Mouse (Mus musculus): ENCODE measurements around the gene Adh1. TPM values are rescaled to one million over a fixed set of nuclear protein-coding genes. Genes with fewer than 3 reads are reported as not detected.

Adh1 gene
- total and polyA plus RNA-seq, 2 experiments from 2014 or later: 3.2 to 4.2 TPM

DNA sequence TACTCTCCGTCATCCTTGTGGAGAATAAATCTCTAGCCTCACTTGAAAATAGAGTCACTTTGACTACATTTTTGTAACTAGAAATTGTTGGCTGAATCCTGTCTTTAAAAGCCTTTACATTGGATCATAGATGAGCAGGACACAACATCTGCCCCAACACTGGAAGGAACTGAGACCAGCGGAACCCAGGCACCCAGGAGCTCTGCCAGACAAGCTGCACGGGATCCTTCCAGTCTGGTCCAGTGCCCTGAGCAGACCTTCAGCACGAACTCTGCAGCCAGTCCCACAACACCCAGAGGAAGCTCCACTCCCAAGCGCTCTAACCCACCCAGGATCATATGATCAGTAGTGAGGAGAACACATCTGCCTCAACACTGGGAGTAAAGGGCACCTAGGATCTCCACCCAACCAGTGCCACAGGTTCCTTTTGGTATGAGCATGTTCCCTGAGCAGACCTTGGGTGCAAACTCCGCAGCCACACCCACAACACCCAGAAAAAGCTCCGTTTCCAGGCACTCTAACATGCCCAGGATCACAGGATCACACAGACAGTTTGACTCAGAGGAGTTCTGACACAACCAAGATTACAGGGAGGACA lies 32.6 kb downstream of the Adh1 start:
- Histone ChIP-seq H3K4me3 (ENCODE audit: low read depth, low read length) (no peak overlapping the region), H3K27me3 (ENCODE audit: insufficient read depth, low read length) (no peaks in the 10 kb centered on the region), H3K36me3 (ENCODE audit: insufficient read depth, low read length) (no peaks in the 10 kb centered on the region), H3K9ac (replicated peaks; ENCODE audit: low read length, poor library complexity, severe bottlenecking) (no peak overlapping the region), H3K9me3 (ENCODE audit: low read length) (peaks cover 8% of the 10 kb centered on the region; the same call in 1 of the 2 replicates), H3K27ac (ENCODE audit: low read depth, low read length) (no peak overlapping the region), H3K4me1 (ENCODE audit: insufficient read depth, low read length) (no peaks in the 10 kb centered on the region), H3K4me2 (ENCODE audit: low read depth, low read length, poor library complexity, severe bottlenecking) (no peak overlapping the region)
- WGBS: 87% methylated on average over 7 of the region's 7 CpGs
- ATAC-seq (ENCODE audit: low FRiP score) (no peak), DNase-seq (ENCODE audit: low spot score) (no peak)
- TF ChIP-seq CTCF (IDR thresholded peaks at IDR 0.05): no peak

DNA sequence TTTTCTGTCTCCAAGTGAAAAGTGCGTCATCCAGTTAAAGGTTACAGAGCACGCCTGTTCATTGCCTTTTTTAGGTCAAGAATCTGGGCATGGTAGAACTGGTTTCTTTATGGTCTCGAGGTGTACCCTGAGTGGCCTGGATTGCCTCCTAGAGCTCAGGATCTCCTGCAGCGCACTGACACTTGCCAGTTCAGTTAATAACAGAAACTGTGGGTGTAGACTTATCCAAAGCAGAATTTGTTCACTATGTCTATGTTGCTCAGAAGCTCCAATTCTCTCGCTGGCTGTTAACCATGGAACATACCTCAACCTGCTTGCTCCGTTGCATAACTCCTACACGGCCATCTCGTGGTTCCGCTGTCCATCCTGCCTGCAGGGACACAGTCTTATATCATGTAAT lies 39.3 kb downstream of the Adh1 start:
- ATAC-seq (ENCODE audit: low FRiP score): no peak
- 94% methylated on average over 9 of the region's 9 CpGs for WGBS

DNA sequence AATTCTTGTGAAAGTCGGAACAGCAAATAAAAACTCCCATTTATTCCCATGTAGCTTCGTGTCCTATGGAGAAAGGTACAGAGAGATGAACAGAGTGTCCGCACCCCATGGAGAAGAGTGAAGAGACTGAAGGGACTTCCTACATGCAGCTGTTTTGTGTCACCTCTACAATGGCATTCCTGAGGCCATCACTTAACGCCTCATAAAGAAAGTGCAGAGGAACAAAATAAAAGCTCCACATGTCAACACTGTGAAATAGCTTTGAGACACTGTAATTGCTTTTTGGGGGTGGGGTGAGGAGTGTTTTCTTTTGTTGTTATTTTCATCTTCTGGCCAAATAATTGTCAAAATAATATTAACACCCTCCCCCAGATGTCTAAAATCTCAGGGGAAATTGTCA lies 41.9 kb downstream of the Adh1 start:
- Histone ChIP-seq H3K36me3 (ENCODE audit: insufficient read depth, low read length) (no peaks in the 10 kb centered on the region), H3K27me3 (ENCODE audit: insufficient read depth, low read length) (no peaks in the 10 kb centered on the region), H3K4me1 (ENCODE audit: insufficient read depth, low read length) (0 out of 2 replicates have a peak, but pooled peaks cover 7% of the 10 kb centered on the region), H3K4me2 (ENCODE audit: low read depth, low read length, poor library complexity, severe bottlenecking) (no peak overlapping the region), H3K9ac (replicated peaks; ENCODE audit: low read length, poor library complexity, severe bottlenecking) (no peak overlapping the region), H3K9me3 (ENCODE audit: low read length) (peaks cover 5% of the 10 kb centered on the region; the same call in 1 of the 2 replicates), H3K4me3 (ENCODE audit: low read depth, low read length) (no peak overlapping the region), H3K27ac (ENCODE audit: low read depth, low read length) (no peak overlapping the region)
- DNase-seq (ENCODE audit: low spot score): no peak
- ATAC-seq (ENCODE audit: low FRiP score): no peak
- WGBS: 64% methylated on average over 4 of the region's 4 CpGs
- TF ChIP-seq CTCF (IDR thresholded peaks at IDR 0.05): no peak

More for the DNA sequence above, 39.3 kb downstream of the Adh1 start:
- H3K27me3 ChIP-seq (ENCODE audit: insufficient read depth, low read length): no peaks in the 10 kb centered on the region
- no peaks in the 10 kb centered on the region for H3K4me1 ChIP-seq (ENCODE audit: insufficient read depth, low read length)
- no peak overlapping the region for H3K9ac ChIP-seq (replicated peaks; ENCODE audit: low read length, poor library complexity, severe bottlenecking)
- no peaks in the 10 kb centered on the region for H3K36me3 ChIP-seq (ENCODE audit: insufficient read depth, low read length)
- no peak overlapping the region for H3K27ac ChIP-seq (ENCODE audit: low read depth, low read length)
- no peak overlapping the region for H3K4me3 ChIP-seq (ENCODE audit: low read depth, low read length)
- DNase-seq (ENCODE audit: low spot score): no peak
- no peak overlapping the region for H3K4me2 ChIP-seq (ENCODE audit: low read depth, low read length, poor library complexity, severe bottlenecking)
- peaks cover 8% of the 10 kb centered on the region; the same call in 1 of the 2 replicates for H3K9me3 ChIP-seq (ENCODE audit: low read length)
- TF ChIP-seq CTCF (IDR thresholded peaks at IDR 0.05): no peak

DNA sequence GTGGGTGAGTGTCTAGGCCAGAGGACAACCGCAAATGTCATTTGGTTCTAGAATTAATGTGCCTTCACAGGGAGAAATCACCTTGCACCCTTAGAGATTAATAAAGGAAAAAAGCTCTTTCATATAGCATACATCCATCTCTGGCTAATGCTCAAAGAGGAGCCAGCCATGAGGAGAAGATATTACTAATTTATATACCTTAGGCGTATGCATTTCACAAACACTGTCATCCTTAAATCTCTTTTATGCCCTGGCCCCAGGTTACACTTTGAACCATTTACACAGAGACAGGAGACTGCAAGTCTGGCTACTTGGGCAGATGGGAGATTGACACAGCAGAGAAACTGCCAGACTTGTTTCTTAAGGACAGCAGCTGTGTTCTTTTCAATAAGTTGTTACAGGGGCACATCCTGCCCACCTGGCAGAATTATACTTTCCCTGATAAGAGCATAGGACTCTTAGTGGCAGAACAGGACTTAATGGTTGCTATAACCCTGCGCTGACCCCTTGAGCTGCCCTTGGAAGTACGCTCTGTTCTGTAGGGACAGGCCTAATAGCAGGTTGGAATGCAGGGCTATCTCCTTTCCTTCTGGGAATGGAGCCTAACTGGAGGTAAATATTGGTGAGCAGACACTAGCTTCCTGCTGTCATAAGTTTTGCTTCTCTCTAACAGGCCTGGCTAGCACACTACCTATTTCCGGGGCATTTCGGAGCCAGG lies 43.1 kb downstream of the Adh1 start:
- no peak for DNase-seq (ENCODE audit: low spot score)
- WGBS: 90% methylated on average over 6 of the region's 6 CpGs
- ATAC-seq (ENCODE audit: low FRiP score): no peak

DNA sequence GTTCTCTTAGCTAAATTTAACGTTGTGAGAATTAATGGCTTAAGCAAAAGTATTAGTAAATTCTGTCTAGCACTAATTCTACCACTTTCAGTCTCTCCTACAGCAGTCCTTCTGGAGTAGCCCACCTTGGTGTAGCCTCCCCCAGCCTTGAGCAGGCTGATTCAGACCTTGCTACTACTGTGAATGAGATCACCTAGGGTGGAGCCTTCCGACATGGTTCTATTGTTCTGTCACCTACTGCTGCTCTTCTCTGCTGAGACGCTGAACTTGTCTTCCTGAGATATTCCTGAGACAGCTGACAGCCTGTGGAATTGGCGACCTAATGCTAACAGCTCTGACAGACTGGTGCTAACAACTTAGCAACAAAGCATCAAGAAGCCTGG lies 43.7 kb downstream of the Adh1 start:
- H3K4me3 ChIP-seq (ENCODE audit: low read depth, low read length): no peak overlapping the region
- no peak for DNase-seq (ENCODE audit: low spot score)
- no peak overlapping the region for H3K27ac ChIP-seq (ENCODE audit: low read depth, low read length)
- H3K9me3 ChIP-seq (ENCODE audit: low read length): no peaks in the 10 kb centered on the region
- ATAC-seq (ENCODE audit: low FRiP score): no peak
- WGBS: 48% methylated on average over 4 of the region's 4 CpGs
- no peak for TF ChIP-seq CTCF (IDR thresholded peaks at IDR 0.05)
- H3K27me3 ChIP-seq (ENCODE audit: insufficient read depth, low read length): no peaks in the 10 kb centered on the region
- 0 out of 2 replicates have a peak, but pooled peaks cover 7% of the 10 kb centered on the region for H3K4me1 ChIP-seq (ENCODE audit: insufficient read depth, low read length)
- H3K36me3 ChIP-seq (ENCODE audit: insufficient read depth, low read length): no peaks in the 10 kb centered on the region
- H3K9ac ChIP-seq (replicated peaks; ENCODE audit: low read length, poor library complexity, severe bottlenecking): no peak overlapping the region
- H3K4me2 ChIP-seq (ENCODE audit: low read depth, low read length, poor library complexity, severe bottlenecking): no peak overlapping the region

More for the DNA sequence above, 43.1 kb downstream of the Adh1 start:
- Histone ChIP-seq H3K4me2 (ENCODE audit: low read depth, low read length, poor library complexity, severe bottlenecking) (no peak overlapping the region), H3K27ac (ENCODE audit: low read depth, low read length) (no peak overlapping the region), H3K9ac (replicated peaks; ENCODE audit: low read length, poor library complexity, severe bottlenecking) (no peak overlapping the region), H3K36me3 (ENCODE audit: insufficient read depth, low read length) (no peaks in the 10 kb centered on the region), H3K4me3 (ENCODE audit: low read depth, low read length) (no peak overlapping the region), H3K27me3 (ENCODE audit: insufficient read depth, low read length) (no peaks in the 10 kb centered on the region), H3K4me1 (ENCODE audit: insufficient read depth, low read length) (0 out of 2 replicates have a peak, but pooled peaks cover 7% of the 10 kb centered on the region), H3K9me3 (ENCODE audit: low read length) (no peaks in the 10 kb centered on the region)
- TF ChIP-seq CTCF (IDR thresholded peaks at IDR 0.05): no peak

Measured in midbrain, postnatal 0 days (tissue).